Mouse (Mus musculus): ENCODE measurements around the gene Tradd. TPM values are rescaled to one million over a fixed set of nuclear protein-coding genes. Genes with fewer than 3 reads are reported as not detected.
A peak's percentile ranks its signal among the peaks of the same experiment; 100 is the strongest.

Gene Tradd
- 12.5 and 13.4 TPM in 2 replicates for polyA plus RNA-seq (2015; fragmentation: Nextera tagmentation; extraction: Ambion mirVana)

GRCm38 (mm10) chr8:105264024-105264982, at the start of gene Tradd, which contains the start of gene Fbxl8:
Gene Tradd (minus strand): TSS chr8:105264609.
Gene Fbxl8 (plus strand): TSS chr8:105264648.
- WGBS: 2% methylated on average over 54 of the region's 54 CpGs
- peaks cover 32% of the 10 kb centered on the region for H3K4me1 ChIP-seq (replicated peaks)
- no peaks in the 10 kb centered on the region; the same call in 1 of the 2 replicates for H3K9me3 ChIP-seq
- no peak within 1 kb of the TSS for H3K27ac ChIP-seq
- H3K36me3 ChIP-seq: no peaks in the 10 kb centered on the region
- H3K4me3 ChIP-seq (replicated peaks): peak within 1 kb of the TSS; percentile 62
- peak; percentile 8; the same call in 1 of the 2 replicates for ATAC-seq
- H3K4me2 ChIP-seq (replicated peaks): peak within 1 kb of the TSS; percentile 84
- peaks cover 97% of the 10 kb centered on the region for H3K27me3 ChIP-seq
- peak within 1 kb of the TSS; percentile 67 for H3K9ac ChIP-seq (replicated peaks)

GRCm38 (mm10) chr8:105313622-105314402, 49.4 kb upstream of the Tradd start:
- no peak overlapping the region for H3K4me2 ChIP-seq (replicated peaks)
- H3K9ac ChIP-seq (replicated peaks): no peak overlapping the region
- no peaks in the 10 kb centered on the region for H3K9me3 ChIP-seq
- no peak for ATAC-seq
- no peak overlapping the region for H3K4me3 ChIP-seq (replicated peaks)
- no peak overlapping the region for H3K27ac ChIP-seq
- 83% methylated on average over 9 of the region's 9 CpGs for WGBS
- H3K4me1 ChIP-seq (replicated peaks): no peaks in the 10 kb centered on the region
- peaks cover 95% of the 10 kb centered on the region for H3K36me3 ChIP-seq
- no peaks in the 10 kb centered on the region for H3K27me3 ChIP-seq

GRCm38 (mm10) chr8:105312891-105313481, 48.6 kb upstream of the Tradd start:
- Histone ChIP-seq H3K36me3 (peaks cover 95% of the 10 kb centered on the region), H3K4me2 (replicated peaks) (no peak overlapping the region), H3K27me3 (no peaks in the 10 kb centered on the region), H3K4me1 (replicated peaks) (no peaks in the 10 kb centered on the region), H3K9ac (replicated peaks) (no peak overlapping the region), H3K27ac (no peak overlapping the region), H3K9me3 (no peaks in the 10 kb centered on the region), H3K4me3 (replicated peaks) (no peak overlapping the region)
- ATAC-seq: no peak
- 91% methylated on average over 8 of the region's 8 CpGs for WGBS

- Histone ChIP-seq H3K27me3 (no peaks in the 10 kb centered on the region), H3K4me1 (replicated peaks) (no peaks in the 10 kb centered on the region), H3K9me3 (no peaks in the 10 kb centered on the region), H3K36me3 (peaks cover 96% of the 10 kb centered on the region), H3K27ac (no peak overlapping the region), H3K4me3 (replicated peaks) (no peak overlapping the region), H3K4me2 (replicated peaks) (no peak overlapping the region), H3K9ac (replicated peaks) (no peak overlapping the region)
- no peak for ATAC-seq
- WGBS: 87% methylated on average over 1 of the region's 1 CpGs
Measured at GRCm38 (mm10) chr8:105311718-105312117, 47.3 kb upstream of the Tradd start.

- Histone ChIP-seq H3K4me2 (replicated peaks) (no peak overlapping the region), H3K9ac (replicated peaks) (no peak overlapping the region), H3K27ac (no peak overlapping the region), H3K27me3 (no peaks in the 10 kb centered on the region), H3K36me3 (peaks cover 84% of the 10 kb centered on the region), H3K4me1 (replicated peaks) (peaks cover 13% of the 10 kb centered on the region), H3K4me3 (replicated peaks) (no peak overlapping the region), H3K9me3 (no peaks in the 10 kb centered on the region)
- WGBS: 88% methylated on average over 8 of the region's 8 CpGs
- no peak for ATAC-seq
Measured at GRCm38 (mm10) chr8:105310118-105310517, 45.7 kb upstream of the Tradd start.

GRCm38 (mm10) chr8:105309142-105309847, 44.9 kb upstream of the Tradd start:
- H3K27me3 ChIP-seq: no peaks in the 10 kb centered on the region
- H3K9ac ChIP-seq (replicated peaks): no peak overlapping the region
- H3K27ac ChIP-seq: no peak overlapping the region
- H3K4me1 ChIP-seq (replicated peaks): peaks cover 20% of the 10 kb centered on the region
- WGBS: 83% methylated on average over 15 of the region's 15 CpGs
- no peaks in the 10 kb centered on the region for H3K9me3 ChIP-seq
- peaks cover 83% of the 10 kb centered on the region for H3K36me3 ChIP-seq
- H3K4me3 ChIP-seq (replicated peaks): no peak overlapping the region
- no peak for ATAC-seq
- H3K4me2 ChIP-seq (replicated peaks): no peak overlapping the region

- Histone ChIP-seq H3K9ac (replicated peaks) (no peak overlapping the region), H3K4me1 (replicated peaks) (peaks cover 21% of the 10 kb centered on the region), H3K9me3 (no peaks in the 10 kb centered on the region), H3K36me3 (peaks cover 83% of the 10 kb centered on the region), H3K4me2 (replicated peaks) (no peak overlapping the region), H3K4me3 (replicated peaks) (no peak overlapping the region), H3K27ac (no peak overlapping the region), H3K27me3 (no peaks in the 10 kb centered on the region)
- ATAC-seq: no peak
- 93% methylated on average over 10 of the region's 10 CpGs for WGBS
Measured at GRCm38 (mm10) chr8:105308428-105308827, 44.0 kb upstream of the Tradd start.

GRCm38 (mm10) chr8:105307670-105308069, 43.3 kb upstream of the Tradd start:
- Histone ChIP-seq H3K4me2 (replicated peaks) (no peak overlapping the region), H3K9me3 (no peaks in the 10 kb centered on the region), H3K27ac (no peak overlapping the region), H3K4me1 (replicated peaks) (peaks cover 21% of the 10 kb centered on the region), H3K36me3 (peaks cover 83% of the 10 kb centered on the region), H3K4me3 (replicated peaks) (no peak overlapping the region), H3K27me3 (no peaks in the 10 kb centered on the region), H3K9ac (replicated peaks) (no peak overlapping the region)
- ATAC-seq: no peak
- WGBS: 94% methylated on average over 13 of the region's 13 CpGs

- peak overlapping the region; percentile 54; the same call in 1 of the 2 replicates for H3K9ac ChIP-seq (replicated peaks)
- H3K36me3 ChIP-seq: peaks cover 82% of the 10 kb centered on the region
- no peak overlapping the region for H3K4me3 ChIP-seq (replicated peaks)
Measured at GRCm38 (mm10) chr8:105306146-105306691, 41.8 kb upstream of the Tradd start.

GRCm38 (mm10) chr8:105305211-105306145, 41.1 kb upstream of the Tradd start, which contains the start of gene Elmo3:
Gene Elmo3 (plus strand): TSS chr8:105305601.
- peaks cover 85% of the 10 kb centered on the region for H3K36me3 ChIP-seq
- peak within 1 kb of the TSS; percentile 54 for H3K9ac ChIP-seq (replicated peaks)

More at GRCm38 (mm10) chr8:105306146-105306691, 41.8 kb upstream of the Tradd start:
- ATAC-seq: peak; percentile 4
- peak overlapping the region; percentile 45 for H3K4me2 ChIP-seq (replicated peaks)
- no peaks in the 10 kb centered on the region for H3K9me3 ChIP-seq
- peaks cover 21% of the 10 kb centered on the region for H3K4me1 ChIP-seq (replicated peaks)
- no peak overlapping the region for H3K27ac ChIP-seq
- no peaks in the 10 kb centered on the region for H3K27me3 ChIP-seq
- WGBS: 66% methylated on average over 5 of the region's 5 CpGs

More at GRCm38 (mm10) chr8:105305211-105306145, 41.1 kb upstream of the Tradd start, which contains the start of gene Elmo3:
- Histone ChIP-seq H3K4me3 (replicated peaks) (no peak within 1 kb of the TSS), H3K27ac (no peak within 1 kb of the TSS; the same call in 1 of the 2 replicates), H3K27me3 (no peaks in the 10 kb centered on the region), H3K9me3 (no peaks in the 10 kb centered on the region), H3K4me1 (replicated peaks) (peaks cover 21% of the 10 kb centered on the region), H3K4me2 (replicated peaks) (peak within 1 kb of the TSS; percentile 45)
- WGBS: 11% methylated on average over 30 of the region's 30 CpGs
- peak; percentile 59 for ATAC-seq
